Mouse (Mus musculus) hindlimb bud, embryonic 11.5 days (tissue): ENCODE results near the gene Mucl2.
"Not testable (repeated sequence)": the region's sequence is repeated elsewhere in the genome, so short reads cannot be mapped to it uniquely, and the experiment has no call there.

ENCODE experiments used
- DNase-seq: peaks from one replicate; pipeline ENCODE4 v3.0.0-alpha.2; 2012; ENCODE audit warnings: low read depth, low spot score; ENCODE audit errors: extremely low spot score

Gene Mucl2

GRCm38 (mm10) chr15:103899212-103899611 lies at the start of gene Mucl2:
TSS of gene Mucl2 (minus strand) at chr15:103899312.
- DNase-seq, result no peak

DNA sequence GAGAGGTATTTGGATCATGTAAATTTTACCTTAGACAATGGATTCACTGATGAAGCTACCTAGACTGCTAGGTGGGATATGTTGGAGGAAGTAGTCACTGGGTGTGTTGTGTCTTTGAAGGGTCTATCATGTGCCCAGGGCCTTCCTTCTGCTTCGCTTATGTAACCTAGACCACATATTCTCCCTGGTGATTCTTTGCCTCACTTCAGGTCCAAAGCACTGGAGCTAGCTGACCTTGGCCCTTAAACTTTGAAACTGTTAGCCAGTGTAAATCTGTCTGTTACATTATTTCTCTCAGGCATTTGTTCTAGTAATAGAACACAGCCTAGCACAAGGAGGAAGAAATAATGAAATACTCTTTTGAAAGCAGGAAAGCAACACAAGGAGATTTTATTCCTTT lies 13.9 kb upstream of the Mucl2 start:
- DNase-seq, result not testable (repeated sequence)
